Mouse (Mus musculus) cortical plate, adult 2 months (tissue): Measurements from ENCODE around the gene Eif4e. TPM values are rescaled to one million over a fixed set of nuclear protein-coding genes. Genes with fewer than 3 reads are reported as not detected.

Source experiments
- H3K27ac ChIP-seq: fragments of 200-500 bp; 2 replicates; pipeline ENCODE4 v1.5.1; 2012; ENCODE audit warnings: low read length, control low read depth, inconsistent platforms; ENCODE audit not compliant: insufficient read depth
- H3K4me1 ChIP-seq: fragments of 200-500 bp; 2 replicates; pipeline ENCODE4 v1.6.1; 2011; ENCODE audit warnings: low read length; ENCODE audit not compliant: control insufficient read depth, insufficient read depth
- H3K4me3 ChIP-seq: fragments of 200-500 bp; 2 replicates; pipeline ENCODE4 v1.5.1; 2011; ENCODE audit warnings: mild to moderate bottlenecking, low read length, control low read depth; ENCODE audit not compliant: insufficient read depth
- CTCF ChIP-seq: fragments of 200-500 bp; IDR thresholded peaks from 2 replicates; pipeline ENCODE4 v1.5.1; 2011; ENCODE audit warnings: mild to moderate bottlenecking, control low read depth, low read length; ENCODE audit not compliant: insufficient read depth; ENCODE audit errors: extremely low read depth
- POLR2A ChIP-seq: fragments of 200-500 bp; IDR thresholded peaks from 2 replicates; pipeline ENCODE4 v1.6.1; 2011; ENCODE audit warnings: mild to moderate bottlenecking, low read length, control low read depth; ENCODE audit not compliant: insufficient read depth; ENCODE audit errors: extremely low read depth
- polyA plus RNA-seq: library from polyadenylated mRNA; depleted of rRNA; stranded (reverse); fragments of >200 nt; gene quantifications from 2 replicates; pipeline ENCODE4 v1.2.3, GENCODE M21; 2012; rRNA removed

The Eif4e gene
- polyA plus RNA-seq, 1 experiment: 158 TPM

DNA sequence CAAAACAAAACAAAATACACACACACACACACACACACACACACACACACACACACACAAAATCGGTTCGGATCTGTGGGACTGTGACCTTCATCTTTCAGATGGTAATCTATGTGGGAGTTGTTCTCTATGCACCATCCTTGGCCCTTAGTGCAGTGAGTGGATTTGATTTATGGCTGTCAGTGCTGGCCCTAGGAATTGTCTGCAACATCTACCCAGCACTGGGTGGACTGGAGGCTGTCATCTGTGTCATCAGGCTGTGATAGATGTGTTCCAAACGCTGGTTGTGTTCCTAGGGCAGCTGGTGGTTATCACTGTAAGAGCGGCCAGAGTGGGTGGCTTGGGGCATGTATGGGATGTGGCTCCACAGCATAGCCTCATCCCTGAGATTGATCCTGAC, 75.1 kb downstream of the Eif4e start:
- H3K27ac ChIP-seq: no peak overlapping the region
- no peak overlapping the region for H3K4me3 ChIP-seq
- 0 out of 2 replicates have a peak, but pooled peaks cover 1% of the 10 kb centered on the region for H3K4me1 ChIP-seq
- TF ChIP-seq POLR2A (no peak), CTCF (no peak)

- no peak overlapping the region for H3K4me3 ChIP-seq
- peaks cover 1% of the 10 kb centered on the region; the same call in 1 of the 2 replicates for H3K4me1 ChIP-seq
- TF ChIP-seq POLR2A: no peak
- TF ChIP-seq CTCF: no peak
- H3K27ac ChIP-seq: no peak overlapping the region
Observed at GRCm38 (mm10) chr3:138605132-138605531, 79.2 kb downstream of the Eif4e start.

GRCm38 (mm10) chr3:138608665-138609064, 82.7 kb downstream of the Eif4e start:
- TF ChIP-seq POLR2A (no peak), CTCF (no peak)
- H3K4me3 ChIP-seq: no peak overlapping the region
- H3K4me1 ChIP-seq: peaks cover 6% of the 10 kb centered on the region
- no peak overlapping the region for H3K27ac ChIP-seq

Other genes with a start within 250 kb of the Eif4e start
- gene Adh6a, start 212.9 kb upstream of the Eif4e start, polyA plus RNA-seq: not detected in 2 replicates
- not detected in 2 replicates for gene Adh6b, start 184.4 kb upstream of the Eif4e start, polyA plus RNA-seq
- not detected in 2 replicates for gene Adh4, start 110.7 kb upstream of the Eif4e start, polyA plus RNA-seq
- 64.2 and 64.3 TPM in 2 replicates for gene Adh5, start 83.1 kb upstream of the Eif4e start, polyA plus RNA-seq
- gene Metap1, start 36.7 kb upstream of the Eif4e start, polyA plus RNA-seq: 43.0 and 43.7 TPM in 2 replicates
- 224 and 226 TPM in 2 replicates for gene Tspan5, start 216.0 kb downstream of the Eif4e start, polyA plus RNA-seq